Mouse (Mus musculus) lung, adult 2 months (tissue): Measurements from ENCODE around the gene Txndc5.

Source experiments
- CTCF ChIP-seq: fragments of 200-500 bp; IDR thresholded peaks from 2 replicates; pipeline ENCODE4 v1.5.1; 2011; ENCODE audit warnings: mild to moderate bottlenecking, low read length, control low read depth; ENCODE audit not compliant: insufficient read depth
- POLR2A ChIP-seq: fragments of 200-500 bp; IDR thresholded peaks from 2 replicates; pipeline ENCODE4 v1.6.1; 2011; ENCODE audit warnings: low read depth, mild to moderate bottlenecking, control low read depth, low read length, borderline replicate concordance; ENCODE audit errors: extremely low read depth

DNA sequence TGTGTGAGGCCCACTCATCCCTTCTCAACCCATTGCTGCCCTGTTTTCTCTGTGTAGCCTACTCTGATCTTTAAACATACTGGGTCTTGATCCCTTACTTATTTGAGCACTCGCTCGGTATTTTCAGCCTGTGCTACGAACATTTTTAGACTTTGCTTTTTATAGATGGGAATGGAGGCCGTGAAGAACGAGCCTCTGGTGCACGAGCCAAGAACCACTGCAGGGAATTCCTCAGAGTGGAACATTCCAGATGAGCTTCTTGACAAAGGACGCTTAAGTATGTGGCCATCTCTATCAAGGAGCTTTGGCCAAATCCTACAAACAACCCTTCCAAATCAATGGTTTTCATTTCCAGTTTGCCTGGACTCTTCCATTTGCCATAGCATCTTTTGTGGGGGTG, 47.6 kb downstream of the Txndc5 start:
- no peak for TF ChIP-seq CTCF
- TF ChIP-seq POLR2A, result no peak
